Mouse (Mus musculus): ENCODE data around the gene Dand5.

The Dand5 gene

GRCm38 (mm10) chr8:84771000-84771687 is 51.5 kb downstream of the Dand5 start:
- DNase-seq (ENCODE audit: low read depth, low spot score): no peak

GRCm38 (mm10) chr8:84770100-84770953 is 52.3 kb downstream of the Dand5 start:
- DNase-seq (ENCODE audit: low read depth, low spot score): no peak

- no peak for DNase-seq (ENCODE audit: low read depth, low spot score)
Measured at GRCm38 (mm10) chr8:84769324-84769723, 53.3 kb downstream of the Dand5 start.

- no peak for DNase-seq (ENCODE audit: low read depth, low spot score)
Measured at GRCm38 (mm10) chr8:84768343-84769095, 54.1 kb downstream of the Dand5 start.

- no peak for DNase-seq (ENCODE audit: low read depth, low spot score)
Measured at GRCm38 (mm10) chr8:84767221-84767620, 55.4 kb downstream of the Dand5 start.

GRCm38 (mm10) chr8:84766422-84766821 is 56.2 kb downstream of the Dand5 start:
- no peak for DNase-seq (ENCODE audit: low read depth, low spot score)

- DNase-seq (ENCODE audit: low read depth, low spot score): no peak
Measured at GRCm38 (mm10) chr8:84765629-84766028, 57.0 kb downstream of the Dand5 start.

Measured in ES-CJ7 (cell line).